Mouse (Mus musculus) left cerebral cortex, postnatal 25 days (tissue): ENCODE data around the gene Ssh1. TPM values are rescaled to one million over a fixed set of nuclear protein-coding genes. Genes with fewer than 3 reads are reported as not detected.

Experiments
- DNase-seq, 2 experiments: peaks; one replicate each; pipeline ENCODE4 v3.0.0; 2022; ENCODE audit warnings: low spot score in 2 of 2, mixed read lengths in 1 of 2
- intact Hi-C: fragments of 180-260 bp; cut with DNase I; formaldehyde crosslinking; loops from one replicate; pipeline ENCODE4 v1.15.1; 2025
- total RNA-seq, 2 experiments: library from RNA; stranded (reverse); gene quantifications; 2 replicates each; pipeline ENCODE4 v1.2.3; 2021

Ssh1 gene
- total RNA-seq = 10 to 100 TPM; 19.3 to 19.8 TPM

DNA sequence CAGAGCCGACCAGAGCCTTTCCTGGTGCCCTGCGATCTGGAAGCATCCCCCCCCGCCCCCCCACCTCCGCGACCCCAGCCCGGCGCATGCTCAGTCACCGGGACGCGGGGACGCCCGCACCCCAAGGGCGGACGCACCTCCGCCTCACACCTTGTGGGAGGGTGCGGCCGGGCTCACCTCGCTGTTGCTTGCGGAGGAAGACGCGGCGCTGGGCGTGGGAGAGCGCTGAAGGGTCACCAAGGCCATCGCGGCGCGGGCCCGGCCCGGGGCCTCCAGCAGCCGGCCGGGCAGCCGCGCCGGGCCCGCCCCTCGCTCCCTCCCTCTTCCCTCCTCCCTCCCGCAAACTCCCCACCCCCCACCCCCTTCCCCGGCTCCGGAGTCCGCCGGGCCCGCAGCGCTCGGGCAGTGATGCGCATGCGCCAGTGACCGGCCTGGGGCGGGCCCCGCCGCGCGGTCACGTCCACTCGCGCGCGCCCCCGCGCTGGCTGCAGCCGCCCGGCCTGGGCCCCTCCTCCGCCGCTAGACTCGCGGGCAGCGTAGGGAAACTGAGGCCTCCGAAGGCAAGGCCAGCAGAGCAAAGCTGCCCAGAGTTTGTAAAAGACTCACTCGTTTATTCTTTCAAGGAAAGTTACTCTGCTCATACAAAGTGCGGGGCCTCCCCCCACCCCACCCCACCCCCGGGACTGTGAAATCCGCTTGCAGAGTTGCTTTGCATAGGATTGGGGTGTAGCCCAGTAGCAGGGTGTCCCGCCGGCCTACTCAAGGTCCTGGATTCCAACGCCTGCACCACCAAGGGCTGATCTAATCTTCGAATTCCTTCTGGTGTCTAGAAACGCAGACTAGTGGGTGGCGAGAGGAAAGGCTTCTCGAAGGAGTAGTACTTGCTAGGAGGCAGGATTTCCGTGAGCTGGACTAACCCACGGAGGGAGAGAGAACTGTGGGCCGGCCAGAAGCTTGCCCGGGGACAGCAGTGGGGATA, at the start of gene Ssh1:
Ssh1 (minus strand) TSS at position 408 of the 979 bp plus-strand sequence.
- intact Hi-C loops = loop anchor here (5.0 kb wide), 1 partner anchor 99 kb away; the partner anchor contains the start of gene Svop
- DNase-seq = peak; percentile 83 to 88

- no peak for DNase-seq
- intact Hi-C loops = no loop called here
These were observed 47.7 kb upstream of the Ssh1 start for GRCm38 (mm10) chr5:114041327-114041930.

DNA sequence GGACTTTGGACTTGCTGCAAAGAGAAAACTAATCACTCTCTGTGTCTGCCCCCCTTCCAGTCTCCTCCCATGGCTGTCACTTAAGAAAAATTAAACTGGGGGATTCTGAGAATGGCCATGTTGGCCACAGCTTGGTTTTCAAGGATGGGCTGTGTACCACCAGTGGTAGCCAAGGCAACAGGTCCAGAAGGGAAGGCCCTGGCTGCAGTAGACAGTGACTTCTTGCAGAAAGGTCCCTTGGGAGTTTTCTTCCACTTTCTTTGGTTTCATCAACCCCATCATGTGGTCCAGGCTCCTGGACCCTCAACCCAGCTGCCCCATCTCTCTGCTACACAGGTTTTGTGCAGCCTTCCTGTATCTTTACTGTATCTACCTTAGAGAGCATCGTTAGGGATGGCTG, 47.2 kb upstream of the Ssh1 start:
- DNase-seq = no peak
- intact Hi-C loops = no loop called here

GRCm38 (mm10) chr5:114040508-114040907, 46.8 kb upstream of the Ssh1 start:
- intact Hi-C loops = no loop called here
- no peak for DNase-seq

GRCm38 (mm10) chr5:114035111-114035510, 41.4 kb upstream of the Ssh1 start:
- intact Hi-C loops = no loop called here
- no peak for DNase-seq

DNA sequence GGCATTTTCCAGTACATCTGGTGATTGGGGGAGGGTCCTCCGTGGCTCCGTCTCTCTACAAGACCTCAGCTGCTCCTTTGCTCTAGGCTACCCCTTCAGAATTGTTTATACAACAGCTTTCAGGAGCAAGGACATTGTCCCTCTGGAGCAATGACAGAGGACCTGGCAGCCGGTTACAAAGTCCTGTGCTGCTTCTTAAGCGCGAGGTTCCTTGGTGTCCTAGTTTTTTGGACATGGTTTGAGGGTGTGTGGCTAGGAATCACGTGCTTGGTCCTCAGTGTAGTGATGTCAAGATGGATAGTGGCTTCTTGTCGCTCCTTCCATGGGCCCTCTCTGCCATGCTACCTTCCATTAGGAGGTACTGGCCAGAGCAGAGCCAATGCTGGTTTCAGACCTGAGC, 40.7 kb upstream of the Ssh1 start:
- no peak for DNase-seq
- intact Hi-C loops = no loop called here

GRCm38 (mm10) chr5:114032161-114032763, 38.6 kb upstream of the Ssh1 start:
- intact Hi-C loops = no loop called here
- no peak for DNase-seq

DNA sequence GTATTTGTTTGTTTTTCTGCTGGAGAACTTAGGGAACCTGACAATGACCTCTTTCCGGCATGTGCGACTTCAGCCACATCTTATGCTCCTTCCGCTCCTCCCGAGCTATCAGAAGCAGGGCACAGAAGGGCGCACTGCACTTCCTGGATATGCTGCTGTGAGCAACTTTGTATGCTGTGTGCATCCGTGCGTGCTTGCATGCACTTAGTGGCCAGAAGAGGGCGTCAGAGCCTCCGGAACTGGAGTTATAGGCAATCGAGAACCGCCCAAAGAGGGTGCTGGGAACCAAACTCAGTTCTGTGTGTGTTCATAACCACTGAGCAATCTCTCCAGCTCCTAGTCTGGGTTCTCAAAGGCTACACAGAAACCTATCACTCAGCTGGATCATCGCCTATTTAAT, 37.0 kb upstream of the Ssh1 start:
- no peak for DNase-seq
- intact Hi-C loops = no loop called here

DNA sequence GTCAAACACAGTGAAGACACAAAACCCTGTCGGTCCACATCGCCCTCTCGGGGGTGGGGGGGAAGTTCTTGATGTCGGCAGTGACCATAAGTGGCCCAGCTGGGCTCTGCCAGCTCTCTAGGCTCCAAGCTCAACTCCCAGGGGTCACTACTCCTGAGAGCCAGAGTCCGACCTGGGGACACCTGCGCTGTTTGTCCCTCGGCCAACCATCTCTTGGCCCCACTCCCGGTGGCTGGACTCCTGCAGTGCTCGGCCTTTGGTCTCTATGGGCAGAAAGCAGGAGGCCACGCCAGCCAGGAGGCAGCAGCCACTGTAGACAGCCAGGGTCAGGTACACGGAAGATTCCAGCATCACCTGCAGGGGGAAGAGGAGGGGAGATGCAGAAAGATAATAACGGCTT, 34.4 kb upstream of the Ssh1 start:
- DNase-seq = no peak
- intact Hi-C loops = no loop called here

- intact Hi-C loops = no loop called here
- DNase-seq = no peak
These were observed 33.7 kb upstream of the Ssh1 start for GRCm38 (mm10) chr5:114027217-114027944.

- DNase-seq = peak in 1 of 2 experiments; percentile 23
- intact Hi-C loops = no loop called here
These were observed 31.2 kb upstream of the Ssh1 start for GRCm38 (mm10) chr5:114024885-114025284.

GRCm38 (mm10) chr5:114024390-114024789, 30.7 kb upstream of the Ssh1 start:
- intact Hi-C loops = no loop called here
- peak in 1 of 2 experiments; percentile 28 for DNase-seq

- DNase-seq = no peak
These were observed 21.4 kb upstream of the Ssh1 start for GRCm38 (mm10) chr5:114015121-114015520.

DNA sequence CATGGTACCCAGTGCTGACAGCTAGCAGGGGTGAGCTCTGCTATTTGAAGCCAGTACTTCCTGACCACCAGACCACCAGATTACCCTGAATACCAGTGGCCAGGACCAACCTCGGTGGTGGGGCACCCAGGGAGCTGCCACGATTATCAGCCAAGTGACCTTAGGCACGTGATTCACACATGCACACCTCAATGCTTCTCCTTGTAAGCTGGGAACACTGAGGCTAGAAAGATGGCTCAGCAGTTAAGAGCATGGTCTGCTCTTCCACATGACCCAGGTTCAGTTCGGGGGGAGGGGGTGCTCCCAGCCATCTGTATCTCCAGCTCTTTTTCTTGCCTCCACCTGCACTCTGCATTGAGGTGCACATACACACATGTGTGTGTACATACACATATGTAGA, 15.4 kb upstream of the Ssh1 start:
- DNase-seq = no peak
- intact Hi-C loops = no loop called here

More at GRCm38 (mm10) chr5:114015121-114015520, 21.4 kb upstream of the Ssh1 start:
- intact Hi-C loops = no loop called here

- intact Hi-C loops = no loop called here
These were observed 14.2 kb upstream of the Ssh1 start for GRCm38 (mm10) chr5:114007753-114008453.

DNA sequence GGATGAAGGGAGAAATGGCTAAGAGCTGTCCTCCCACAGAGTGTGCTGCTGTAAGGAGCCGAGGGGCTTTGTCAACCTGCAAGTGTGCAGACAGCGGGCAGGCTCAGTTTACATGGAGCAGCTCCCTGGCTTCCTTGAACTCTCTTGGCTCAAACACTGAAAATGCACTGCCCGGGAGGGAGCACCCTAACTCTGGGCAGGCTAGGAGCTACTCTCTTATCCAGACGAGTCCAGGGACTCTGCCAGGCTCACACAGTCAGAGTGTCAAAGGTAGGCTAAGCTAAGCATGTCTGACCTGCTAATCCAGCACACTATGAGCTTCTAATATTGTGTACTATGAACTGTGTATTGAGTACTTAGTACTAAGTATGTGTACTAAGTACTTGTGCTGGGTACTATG, 13.3 kb upstream of the Ssh1 start:
- intact Hi-C loops = no loop called here
- no peak for DNase-seq

More at GRCm38 (mm10) chr5:114007753-114008453, 14.2 kb upstream of the Ssh1 start:
- no peak for DNase-seq

DNA sequence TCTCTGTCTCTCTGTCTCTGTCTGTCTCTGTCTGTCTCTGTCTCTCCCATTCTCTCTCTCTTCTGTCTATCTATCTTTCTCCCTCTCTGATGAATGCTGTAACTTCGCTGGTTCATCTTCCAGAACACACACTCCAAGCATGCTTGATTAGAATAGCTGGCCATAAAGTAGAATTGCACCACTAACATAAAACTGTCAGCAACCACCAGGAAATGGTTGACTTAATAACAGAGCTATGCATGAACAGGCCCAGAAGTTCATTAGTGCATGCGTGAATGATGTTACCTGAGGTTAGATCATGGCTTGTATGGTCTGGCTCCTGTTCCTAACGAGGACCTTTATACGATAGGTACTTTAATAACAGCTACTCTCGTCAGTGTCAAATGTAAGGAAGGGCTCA, 11.4 kb upstream of the Ssh1 start:
- no peak for DNase-seq
- intact Hi-C loops = no loop called here

- DNase-seq = no peak
- intact Hi-C loops = no loop called here
These were observed 10.9 kb upstream of the Ssh1 start for GRCm38 (mm10) chr5:114004573-114004972.

- no peak for DNase-seq
- intact Hi-C loops = no loop called here
These were observed 9.8 kb upstream of the Ssh1 start, which contains the start of gene Dao for GRCm38 (mm10) chr5:114003542-114003941. TSS of gene Dao (plus strand) at chr5:114003703.
